Mouse (Mus musculus): ENCODE measurements around the gene Dnah1.

Dnah1 gene

GRCm38 (mm10) chr14:31233996-31234591 lies 89.6 kb downstream of the Dnah1 start:
- peak; percentile 78 for DNase-seq (ENCODE audit: extremely low spot score)

GRCm38 (mm10) chr14:31233070-31233995 lies 90.4 kb downstream of the Dnah1 start:
- DNase-seq (ENCODE audit: extremely low spot score), result no peak

- DNase-seq (ENCODE audit: extremely low spot score), result no peak
Observed at GRCm38 (mm10) chr14:31232404-31233069, 91.2 kb downstream of the Dnah1 start.

GRCm38 (mm10) chr14:31230442-31230841 lies 93.3 kb downstream of the Dnah1 start:
- no peak for DNase-seq (ENCODE audit: extremely low spot score)

GRCm38 (mm10) chr14:31228234-31228633 lies 95.5 kb downstream of the Dnah1 start:
- no peak for DNase-seq (ENCODE audit: extremely low spot score)

GRCm38 (mm10) chr14:31226978-31227377 lies 96.7 kb downstream of the Dnah1 start:
- no peak for DNase-seq (ENCODE audit: extremely low spot score)

GRCm38 (mm10) chr14:31217666-31218065 lies 106.0 kb downstream of the Dnah1 start, which contains the start of gene Sema3g:
Sema3g (plus strand) TSS chr14:31217860.
- DNase-seq (ENCODE audit: extremely low spot score), result peak; percentile 66

GRCm38 (mm10) chr14:31216846-31217245 lies 106.8 kb downstream of the Dnah1 start, which contains the start of gene Nisch:
Nisch (minus strand) TSS chr14:31216946.
- no peak for DNase-seq (ENCODE audit: extremely low spot score)

- DNase-seq (ENCODE audit: extremely low spot score), result peak; percentile 74
Observed at GRCm38 (mm10) chr14:31215157-31216002, 108.3 kb downstream of the Dnah1 start.

GRCm38 (mm10) chr14:31214684-31215083 lies 109.0 kb downstream of the Dnah1 start:
- DNase-seq (ENCODE audit: extremely low spot score), result no peak

- DNase-seq (ENCODE audit: extremely low spot score), result no peak
Observed at GRCm38 (mm10) chr14:31213868-31214267, 109.8 kb downstream of the Dnah1 start.

- DNase-seq (ENCODE audit: extremely low spot score), result no peak
Observed at GRCm38 (mm10) chr14:31212499-31212898, 111.2 kb downstream of the Dnah1 start.

GRCm38 (mm10) chr14:31211854-31212253 lies 111.8 kb downstream of the Dnah1 start:
- no peak for DNase-seq (ENCODE audit: extremely low spot score)
